Mouse (Mus musculus): Measurements from ENCODE around the gene Col27a1.

Gene Col27a1

GRCm38 (mm10) chr4:63373404-63373803 is 159.6 kb downstream of the Col27a1 start:
- DNase-seq (ENCODE audit: low spot score in 2 of 2), result no peak

GRCm38 (mm10) chr4:63374331-63374730 is 160.5 kb downstream of the Col27a1 start:
- DNase-seq (ENCODE audit: low spot score in 2 of 2), result no peak

- DNase-seq (ENCODE audit: low spot score in 2 of 2), result no peak
Observed at GRCm38 (mm10) chr4:63375367-63375766, 161.6 kb downstream of the Col27a1 start.

- no peak for DNase-seq (ENCODE audit: low spot score in 2 of 2)
Observed at GRCm38 (mm10) chr4:63377483-63377882, 163.7 kb downstream of the Col27a1 start.

GRCm38 (mm10) chr4:63382676-63383369 is 169.0 kb downstream of the Col27a1 start:
- no peak for DNase-seq (ENCODE audit: low spot score in 2 of 2)

GRCm38 (mm10) chr4:63383474-63383873 is 169.7 kb downstream of the Col27a1 start:
- DNase-seq (ENCODE audit: low spot score in 2 of 2), result no peak

GRCm38 (mm10) chr4:63384262-63384661 is 170.5 kb downstream of the Col27a1 start:
- no peak for DNase-seq (ENCODE audit: low spot score in 2 of 2)
